Mouse (Mus musculus): ENCODE measurements around the gene Susd1. TPM values are rescaled to one million over a fixed set of nuclear protein-coding genes. Genes with fewer than 3 reads are reported as not detected.
A peak's percentile ranks its signal among the peaks of the same experiment; 100 is the strongest.

Susd1 gene
- polyA plus RNA-seq, 1 experiment from 2014 or later: 3.3 TPM

GRCm38 (mm10) chr4:59399343-59399742 lies 39.1 kb downstream of the Susd1 start:
- WGBS: 65% methylated on average over 4 of the region's 4 CpGs
- Histone ChIP-seq H3K9me3 (no peaks in the 10 kb centered on the region), H3K27me3 (no peaks in the 10 kb centered on the region), H3K4me1 (peaks cover 6% of the 10 kb centered on the region; the same call in 1 of the 2 replicates), H3K4me2 (no peak overlapping the region), H3K27ac (no peak overlapping the region), H3K36me3 (no peaks in the 10 kb centered on the region), H3K4me3 (no peak overlapping the region), H3K9ac (no peak overlapping the region)
- ATAC-seq (ENCODE audit: insufficient number of reproducible peaks, insufficient read depth, low FRiP score, low TSS enrichment, low read depth): no peak

GRCm38 (mm10) chr4:59395528-59395927 lies 42.9 kb downstream of the Susd1 start:
- no peak for ATAC-seq (ENCODE audit: insufficient number of reproducible peaks, insufficient read depth, low FRiP score, low TSS enrichment, low read depth)
- H3K27me3 ChIP-seq: no peaks in the 10 kb centered on the region
- no peak overlapping the region for H3K9ac ChIP-seq
- no peak overlapping the region for H3K4me3 ChIP-seq
- no peak overlapping the region for H3K4me2 ChIP-seq
- H3K36me3 ChIP-seq: no peaks in the 10 kb centered on the region
- no peaks in the 10 kb centered on the region for H3K4me1 ChIP-seq
- 95% methylated on average over 2 of the region's 2 CpGs for WGBS
- no peak overlapping the region for H3K27ac ChIP-seq
- H3K9me3 ChIP-seq: 0 out of 2 replicates have a peak, but pooled peaks cover 2% of the 10 kb centered on the region

- H3K27me3 ChIP-seq: no peaks in the 10 kb centered on the region
- 0 out of 2 replicates have a peak, but pooled peaks cover 2% of the 10 kb centered on the region for H3K9me3 ChIP-seq
- no peak overlapping the region for H3K4me3 ChIP-seq
- ATAC-seq (ENCODE audit: insufficient number of reproducible peaks, insufficient read depth, low FRiP score, low TSS enrichment, low read depth): no peak
- 92% methylated on average over 2 of the region's 2 CpGs for WGBS
- no peak overlapping the region for H3K9ac ChIP-seq
- H3K4me2 ChIP-seq: no peak overlapping the region
- no peak overlapping the region for H3K27ac ChIP-seq
- H3K4me1 ChIP-seq: peaks cover under 1% of the 10 kb centered on the region
- no peaks in the 10 kb centered on the region for H3K36me3 ChIP-seq
These were observed 44.3 kb downstream of the Susd1 start for GRCm38 (mm10) chr4:59394155-59394554.

- Histone ChIP-seq H3K9ac (peak overlapping the region; percentile 21; the same call in 1 of the 2 replicates), H3K4me2 (peak overlapping the region; percentile 52), H3K4me1 (peaks cover 18% of the 10 kb centered on the region), H3K4me3 (peak overlapping the region; percentile 20), H3K27me3 (no peaks in the 10 kb centered on the region; the same call in 1 of the 2 replicates), H3K9me3 (0 out of 2 replicates have a peak, but pooled peaks cover 2% of the 10 kb centered on the region), H3K27ac (no peak overlapping the region), H3K36me3 (no peaks in the 10 kb centered on the region)
- ATAC-seq (ENCODE audit: insufficient number of reproducible peaks, insufficient read depth, low FRiP score, low TSS enrichment, low read depth): no peak
- WGBS: 29% methylated on average over 13 of the region's 13 CpGs
These were observed 49.9 kb downstream of the Susd1 start for GRCm38 (mm10) chr4:59388447-59389030.

GRCm38 (mm10) chr4:59387387-59388210 lies 50.8 kb downstream of the Susd1 start:
- Histone ChIP-seq H3K4me2 (peak overlapping the region; percentile 52; the same call in 1 of the 2 replicates), H3K27ac (no peak overlapping the region), H3K27me3 (no peaks in the 10 kb centered on the region; the same call in 1 of the 2 replicates), H3K9ac (no peak overlapping the region), H3K4me3 (no peak overlapping the region), H3K9me3 (no peaks in the 10 kb centered on the region), H3K36me3 (no peaks in the 10 kb centered on the region), H3K4me1 (peaks cover 18% of the 10 kb centered on the region)
- WGBS: 43% methylated on average over 13 of the region's 13 CpGs
- ATAC-seq (ENCODE audit: insufficient number of reproducible peaks, insufficient read depth, low FRiP score, low TSS enrichment, low read depth): no peak

GRCm38 (mm10) chr4:59385254-59385895 lies 53.1 kb downstream of the Susd1 start:
- Histone ChIP-seq H3K27me3 (no peaks in the 10 kb centered on the region; the same call in 1 of the 2 replicates), H3K4me2 (no peak overlapping the region), H3K9ac (no peak overlapping the region), H3K4me1 (peaks cover 25% of the 10 kb centered on the region), H3K36me3 (no peaks in the 10 kb centered on the region), H3K4me3 (no peak overlapping the region), H3K27ac (no peak overlapping the region), H3K9me3 (no peaks in the 10 kb centered on the region)
- ATAC-seq (ENCODE audit: insufficient number of reproducible peaks, insufficient read depth, low FRiP score, low TSS enrichment, low read depth): no peak
- 90% methylated on average over 10 of the region's 10 CpGs for WGBS

- Histone ChIP-seq H3K4me1 (peaks cover 21% of the 10 kb centered on the region), H3K9ac (no peak overlapping the region), H3K4me3 (no peak overlapping the region), H3K9me3 (no peaks in the 10 kb centered on the region), H3K4me2 (no peak overlapping the region), H3K27me3 (no peaks in the 10 kb centered on the region; the same call in 1 of the 2 replicates), H3K36me3 (no peaks in the 10 kb centered on the region), H3K27ac (no peak overlapping the region)
- 75% methylated on average over 3 of the region's 3 CpGs for WGBS
- no peak for ATAC-seq (ENCODE audit: insufficient number of reproducible peaks, insufficient read depth, low FRiP score, low TSS enrichment, low read depth)
These were observed 54.6 kb downstream of the Susd1 start for GRCm38 (mm10) chr4:59383791-59384190.

- Histone ChIP-seq H3K9ac (peak overlapping the region; percentile 62), H3K27ac (no peak overlapping the region), H3K9me3 (no peaks in the 10 kb centered on the region), H3K4me1 (peaks cover 7% of the 10 kb centered on the region), H3K36me3 (no peaks in the 10 kb centered on the region), H3K4me3 (peak overlapping the region; percentile 12; the same call in 1 of the 2 replicates), H3K27me3 (no peaks in the 10 kb centered on the region; the same call in 1 of the 2 replicates), H3K4me2 (peak overlapping the region; percentile 53)
- WGBS: 10% methylated on average over 12 of the region's 12 CpGs
- no peak for ATAC-seq (ENCODE audit: insufficient number of reproducible peaks, insufficient read depth, low FRiP score, low TSS enrichment, low read depth)
These were observed 56.3 kb downstream of the Susd1 start for GRCm38 (mm10) chr4:59382131-59382530.

- no peaks in the 10 kb centered on the region for H3K36me3 ChIP-seq
- H3K4me3 ChIP-seq: no peak overlapping the region
- no peak overlapping the region for H3K9ac ChIP-seq
- ATAC-seq (ENCODE audit: insufficient number of reproducible peaks, insufficient read depth, low FRiP score, low TSS enrichment, low read depth): 0 out of 2 replicates have a peak, but pooled peaks have one; percentile 48
- 69% methylated on average over 13 of the region's 13 CpGs for WGBS
- no peaks in the 10 kb centered on the region; the same call in 1 of the 2 replicates for H3K27me3 ChIP-seq
- H3K9me3 ChIP-seq: no peaks in the 10 kb centered on the region
- no peak overlapping the region for H3K27ac ChIP-seq
- no peak overlapping the region for H3K4me2 ChIP-seq
- H3K4me1 ChIP-seq: peaks cover 7% of the 10 kb centered on the region
These were observed 57.3 kb downstream of the Susd1 start for GRCm38 (mm10) chr4:59381007-59381743.

- ATAC-seq (ENCODE audit: insufficient number of reproducible peaks, insufficient read depth, low FRiP score, low TSS enrichment, low read depth): no peak
- WGBS: 71% methylated on average over 4 of the region's 4 CpGs
These were observed 58.0 kb downstream of the Susd1 start for GRCm38 (mm10) chr4:59380478-59380877.

GRCm38 (mm10) chr4:59379876-59380275 lies 58.6 kb downstream of the Susd1 start:
- Histone ChIP-seq H3K27ac (no peak overlapping the region), H3K27me3 (no peaks in the 10 kb centered on the region; the same call in 1 of the 2 replicates), H3K9ac (no peak overlapping the region), H3K9me3 (no peaks in the 10 kb centered on the region), H3K4me3 (no peak overlapping the region), H3K36me3 (no peaks in the 10 kb centered on the region), H3K4me2 (no peak overlapping the region), H3K4me1 (peaks cover 7% of the 10 kb centered on the region)
- WGBS: 78% methylated on average over 5 of the region's 5 CpGs
- ATAC-seq (ENCODE audit: insufficient number of reproducible peaks, insufficient read depth, low FRiP score, low TSS enrichment, low read depth): no peak

More at GRCm38 (mm10) chr4:59380478-59380877, 58.0 kb downstream of the Susd1 start:
- no peaks in the 10 kb centered on the region for H3K36me3 ChIP-seq
- H3K4me3 ChIP-seq: no peak overlapping the region
- no peaks in the 10 kb centered on the region for H3K9me3 ChIP-seq
- no peak overlapping the region for H3K27ac ChIP-seq
- no peak overlapping the region for H3K9ac ChIP-seq
- no peaks in the 10 kb centered on the region; the same call in 1 of the 2 replicates for H3K27me3 ChIP-seq
- H3K4me1 ChIP-seq: peaks cover 7% of the 10 kb centered on the region
- H3K4me2 ChIP-seq: no peak overlapping the region
